In the genomic region with DNA sequence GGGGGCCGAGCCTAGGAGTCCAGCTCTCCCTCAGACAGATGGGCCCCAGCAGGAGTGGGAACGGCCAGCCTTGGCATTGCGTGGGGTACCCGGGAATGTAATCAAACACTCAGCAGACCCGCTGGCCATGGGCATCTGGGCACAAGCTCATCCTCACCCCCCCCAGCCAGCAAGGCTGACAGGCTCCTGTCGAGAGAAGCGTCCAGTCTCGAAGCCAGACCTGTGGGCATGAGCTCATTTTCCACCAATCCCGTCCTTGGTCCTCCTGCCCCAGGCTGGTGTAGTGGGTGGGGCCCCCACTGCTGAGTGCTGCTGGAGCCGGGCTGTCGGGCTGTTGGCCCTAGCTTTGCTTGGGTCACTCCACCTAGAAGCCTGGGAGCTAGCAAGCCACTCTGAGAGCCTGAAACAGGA, we compare ENCODE assay signal across 14 mouse cellular contexts. TPM values are rescaled to one million over a fixed set of nuclear protein-coding genes. Genes with fewer than 3 reads are reported as not detected.
DNase-seq lines count a peak whose midpoint lies in the region; ATAC-seq lines count a peak whose summit lies in the region.
"Had no signal": no experiment of that assay in that cellular context is flagged by ENCODE, and none has a peak within 500 bp of the region (broad histone marks: within the 10 kb centered on the region; RNA-seq: fewer than 3 reads in every experiment).

No protein-coding gene starts in this region.

- H3K9me3 ChIP-seq in stomach, embryonic 14.5 days (ENCODE audit: control insufficient read depth, low read depth, low read length) = no peaks in the 10 kb centered on the region
- H3K9me3 ChIP-seq: heart, embryonic 15.5 days; liver, embryonic 12.5 days had no signal

- H3K27me3 ChIP-seq in stomach, embryonic 14.5 days (ENCODE audit: control insufficient read depth, insufficient read depth, low read length) = no peaks in the 10 kb centered on the region
- H3K27me3 ChIP-seq: heart, embryonic 15.5 days; liver, embryonic 12.5 days had no signal

- no peaks in the 10 kb centered on the region for H3K4me1 ChIP-seq in stomach, embryonic 14.5 days (ENCODE audit: control insufficient read depth, insufficient read depth, low read length)
- H3K4me1 ChIP-seq: heart, embryonic 15.5 days; liver, embryonic 12.5 days had no signal

- no peak overlapping the region for H3K27ac ChIP-seq in stomach, embryonic 14.5 days (ENCODE audit: low read length)
- H3K27ac ChIP-seq: heart, embryonic 15.5 days; liver, embryonic 12.5 days had no signal

- no peak overlapping the region for H3K4me3 ChIP-seq in stomach, embryonic 14.5 days (ENCODE audit: low read depth, low read length)
- H3K4me3 ChIP-seq: heart, embryonic 15.5 days; liver, embryonic 12.5 days had no signal

- H3K36me3 ChIP-seq in stomach, embryonic 14.5 days (ENCODE audit: control insufficient read depth, insufficient read depth, low read length) = no peaks in the 10 kb centered on the region
- H3K36me3 ChIP-seq: heart, embryonic 15.5 days; liver, embryonic 12.5 days had no signal

- H3K9ac ChIP-seq in stomach, embryonic 14.5 days (replicated peaks; ENCODE audit: low read depth, low read length) = no peak overlapping the region
- H3K9ac ChIP-seq: heart, embryonic 15.5 days; liver, embryonic 12.5 days had no signal

- peak; percentile 53; the same call in 1 of the 2 replicates for ATAC-seq in stomach, embryonic 14.5 days (ENCODE audit: insufficient number of reproducible peaks, insufficient read depth, low FRiP score, low read depth)
- ATAC-seq: forebrain, embryonic 16.5 days; liver, embryonic 12.5 days had no signal

- peak; percentile 26 for DNase-seq in adrenal gland, postnatal 25 days
- no peak for DNase-seq in adrenal gland, postnatal 4 days (ENCODE audit: low spot score in 2 of 2)
- DNase-seq in layer of hippocampus, adult 11-12 months (ENCODE audit: low spot score) = peak; percentile 7
- no peak for DNase-seq in layer of hippocampus, postnatal 25 days (ENCODE audit: extremely low spot score in 1 of 2, low spot score in 1 of 2)
- peak; percentile 100 for DNase-seq in cerebellum, adult 9-10 months
- no peak for DNase-seq in embryo, embryonic 10.5 days (ENCODE audit: low spot score)
- no peak for DNase-seq in thymus, postnatal 14 days
- DNase-seq: gastrocnemius, postnatal 25 days; right cerebral cortex, postnatal 25 days had no signal

- 60% methylated on average over 11 of the region's 11 CpGs for WGBS in stomach, embryonic 14.5 days

- no peak overlapping the region for H3K4me2 ChIP-seq in stomach, embryonic 14.5 days (replicated peaks; ENCODE audit: low read depth, low read length)
- H3K4me2 ChIP-seq: heart, embryonic 15.5 days; liver, embryonic 12.5 days had no signal

RNA-seq across cellular contexts. Expression of gene Fat2, which starts 5.6 kb away (rescaled TPM):
- 0.19 TPM in 1 of 2 replicates, not detected in the other for total RNA-seq in adrenal gland, postnatal 25 days (2021)
- total RNA-seq in adrenal gland, postnatal 4 days (2021) = under 1 TPM; 0.11 to 0.22 TPM
- under 1 TPM; 0.44 to 0.63 TPM for total RNA-seq in layer of hippocampus, postnatal 25 days (2021)
- 1.2 and 1.3 TPM in 2 replicates for polyA plus RNA-seq in stomach, embryonic 14.5 days (2014; fragmentation: Nextera tagmentation; extraction: Ambion mirVana)
- total RNA-seq: megakaryocyte-erythroid progenitor cell, adult 5-6 weeks had no signal
- polyA plus RNA-seq: liver, embryonic 12.5 days had no signal

Comparison
In these comparisons a context has a peak if more than half of its experiments do, and no peak if none do; other contexts are left out.
1. DNase-seq: peak in adrenal gland, postnatal 25 days (single experiment), layer of hippocampus, adult 11-12 months (single experiment) and cerebellum, adult 9-10 months (single experiment); none in adrenal gland, postnatal 4 days (0 of 2), layer of hippocampus, postnatal 25 days (0 of 2), embryo, embryonic 10.5 days (single experiment) and thymus, postnatal 14 days (single experiment).